In genomic region chr1:42362438-42362837, GRCm38 (mm10) we compare ENCODE assay signal across 19 mouse cellular contexts.
"Had no signal": no experiment of that assay in that cellular context is flagged by ENCODE, and none has a peak within 500 bp of the region (broad histone marks: within the 10 kb centered on the region; RNA-seq: fewer than 3 reads in every experiment).

No protein-coding gene starts in this region.

- DNase-seq: lung, adult 18-20 months; lung, embryonic 14.5 days; lung, postnatal 10 days; lung, postnatal 4 days; midbrain, embryonic 14.5 days; retina, postnatal 1 day; right cerebral cortex, adult 18-20 months; right cerebral cortex, postnatal 25 days; right cerebral cortex, postnatal 4 days; spleen, adult 18-20 months; thymus, adult 18-20 months; thymus, postnatal 14 days; thymus, postnatal 36 days had no signal

- H3K27me3 ChIP-seq: midbrain, embryonic 12.5 days; neural tube, embryonic 13.5 days; neural tube, embryonic 15.5 days had no signal

- H3K27ac ChIP-seq: midbrain, embryonic 10.5 days; midbrain, embryonic 12.5 days; neural tube, embryonic 13.5 days; neural tube, embryonic 15.5 days had no signal

- H3K9me3 ChIP-seq: midbrain, embryonic 10.5 days; midbrain, embryonic 12.5 days; neural tube, embryonic 13.5 days; neural tube, embryonic 15.5 days had no signal

- H3K36me3 ChIP-seq: midbrain, embryonic 10.5 days; midbrain, embryonic 12.5 days; neural tube, embryonic 13.5 days; neural tube, embryonic 15.5 days had no signal

- H3K4me3 ChIP-seq: midbrain, embryonic 10.5 days; midbrain, embryonic 12.5 days; myocyte; neural tube, embryonic 13.5 days; neural tube, embryonic 15.5 days had no signal

- H3K4me1 ChIP-seq: midbrain, embryonic 10.5 days; midbrain, embryonic 12.5 days; neural tube, embryonic 13.5 days had no signal

- ATAC-seq: midbrain, embryonic 16.5 days had no signal

- H3K4me2 ChIP-seq: lung, embryonic 14.5 days; midbrain, embryonic 12.5 days; neural tube, embryonic 13.5 days; neural tube, embryonic 15.5 days had no signal

- H3K9ac ChIP-seq: lung, embryonic 14.5 days; midbrain, embryonic 12.5 days; neural tube, embryonic 13.5 days; neural tube, embryonic 15.5 days had no signal
